ENCODE assay signal across 13 mouse cellular contexts in genomic region chr6:87653904-87654638, GRCm38 (mm10). TPM values are rescaled to one million over a fixed set of nuclear protein-coding genes. Genes with fewer than 3 reads are reported as not detected.
DNase-seq lines count a peak whose midpoint lies in the region; ATAC-seq and TF ChIP-seq lines count a peak whose summit lies in the region.
"Had no signal": no experiment of that assay in that cellular context is flagged by ENCODE, and none has a peak within 500 bp of the region (broad histone marks: within the 10 kb centered on the region; RNA-seq: fewer than 3 reads in every experiment).

No protein-coding gene starts in this region.

- H3K27ac ChIP-seq in testis, adult 2 months (ENCODE audit: control insufficient read depth, insufficient read depth, low read depth, low read length) = 0 out of 2 replicates have a peak overlapping the region, but pooled peaks have one; percentile 13
- H3K27ac ChIP-seq in hindbrain, embryonic 13.5 days = no peak overlapping the region
- H3K27ac ChIP-seq in cerebellum, adult 2 months (ENCODE audit: insufficient read depth, low read length) = no peak overlapping the region
- H3K27ac ChIP-seq: forebrain, embryonic 10.5 days; limb, embryonic 12.5 days; macrophage; neural tube, embryonic 15.5 days had no signal

- no peaks in the 10 kb centered on the region for H3K4me1 ChIP-seq in testis, adult 2 months (ENCODE audit: control insufficient read depth, insufficient read depth, low read length)
- H3K4me1 ChIP-seq in hindbrain, embryonic 13.5 days (replicated peaks) = no peaks in the 10 kb centered on the region
- no peaks in the 10 kb centered on the region for H3K4me1 ChIP-seq in cerebellum, adult 2 months (ENCODE audit: control insufficient read depth, insufficient read depth, low read length)
- H3K4me1 ChIP-seq: forebrain, embryonic 10.5 days; limb, embryonic 12.5 days; neural tube, embryonic 15.5 days had no signal

- H3K9ac ChIP-seq in hindbrain, embryonic 13.5 days = no peak overlapping the region
- H3K9ac ChIP-seq: limb, embryonic 12.5 days; neural tube, embryonic 15.5 days had no signal

- peak overlapping the region; percentile 77 for H3K4me2 ChIP-seq in myocyte (ENCODE audit: low read depth)
- no peak overlapping the region for H3K4me2 ChIP-seq in hindbrain, embryonic 13.5 days
- H3K4me2 ChIP-seq: limb, embryonic 12.5 days; neural tube, embryonic 15.5 days had no signal

- no peak for TF ChIP-seq CTCF in testis, adult 2 months (IDR thresholded peaks at IDR 0.05; ENCODE audit: control insufficient read depth, insufficient read depth, insufficient replicate concordance, low read depth, low read length)
- no peak for TF ChIP-seq CTCF in cerebellum, adult 2 months (IDR thresholded peaks at IDR 0.05; ENCODE audit: borderline replicate concordance, insufficient read depth, low read depth, low read length)

- no peak overlapping the region for H3K4me3 ChIP-seq in testis, adult 2 months (ENCODE audit: control insufficient read depth, low read depth, low read length)
- no peak overlapping the region for H3K4me3 ChIP-seq in myocyte
- H3K4me3 ChIP-seq in hindbrain, embryonic 13.5 days = no peak overlapping the region
- no peak overlapping the region for H3K4me3 ChIP-seq in cerebellum, adult 2 months (replicated peaks; ENCODE audit: insufficient read depth, low read depth, low read length)
- H3K4me3 ChIP-seq: forebrain, embryonic 10.5 days; limb, embryonic 12.5 days; neural tube, embryonic 15.5 days had no signal

- intact Hi-C loops in heart, postnatal 36 days (cut with DNase I) = no loop called here

- no peak for TF ChIP-seq POLR2A in testis, adult 2 months (IDR thresholded peaks at IDR 0.05; ENCODE audit: control insufficient read depth, low read depth, low read length)
- no peak for TF ChIP-seq POLR2A in myocyte (IDR thresholded peaks at IDR 0.05; ENCODE audit: insufficient read length, low read depth)
- no peak for TF ChIP-seq POLR2A in cerebellum, adult 2 months (IDR thresholded peaks at IDR 0.05; ENCODE audit: borderline replicate concordance, insufficient read depth, low read length)

- H3K27me3 ChIP-seq in testis, adult 2 months (ENCODE audit: control insufficient read depth, insufficient read depth, low read length) = no peaks in the 10 kb centered on the region
- no peaks in the 10 kb centered on the region for H3K27me3 ChIP-seq in myocyte (ENCODE audit: control insufficient read depth, insufficient read depth, insufficient read length)
- H3K27me3 ChIP-seq in hindbrain, embryonic 13.5 days = no peaks in the 10 kb centered on the region
- no peaks in the 10 kb centered on the region for H3K27me3 ChIP-seq in cerebellum, adult 2 months (ENCODE audit: control insufficient read depth, insufficient read depth, low read length)
- H3K27me3 ChIP-seq: limb, embryonic 12.5 days; neural tube, embryonic 15.5 days had no signal

- H3K9me3 ChIP-seq in hindbrain, embryonic 13.5 days = no peaks in the 10 kb centered on the region
- H3K9me3 ChIP-seq: forebrain, embryonic 10.5 days; limb, embryonic 12.5 days; neural tube, embryonic 15.5 days had no signal

- H3ac ChIP-seq in myocyte (ENCODE audit: control insufficient read depth, insufficient read length) = no peak overlapping the region

- no peaks in the 10 kb centered on the region for H3K79me2 ChIP-seq in myocyte (ENCODE audit: control insufficient read depth, insufficient read depth)

- no peak for ATAC-seq in hindbrain, embryonic 13.5 days (ENCODE audit: low FRiP score)

- H3K36me3 ChIP-seq in testis, adult 2 months (ENCODE audit: control insufficient read depth, insufficient read depth, low read length) = no peaks in the 10 kb centered on the region; the same call in 1 of the 2 replicates
- H3K36me3 ChIP-seq in myocyte (ENCODE audit: control insufficient read depth, insufficient read depth) = no peaks in the 10 kb centered on the region
- H3K36me3 ChIP-seq in hindbrain, embryonic 13.5 days = peaks cover 16% of the 10 kb centered on the region

- 86% methylated on average over 8 of the region's 8 CpGs for WGBS in hindbrain, embryonic 13.5 days
- WGBS in cerebellum, adult 2 months = 68% methylated on average over 8 of the region's 8 CpGs

- DNase-seq in heart, adult 18-20 months = peak; percentile 4 to 8
- no peak for DNase-seq in heart, postnatal 36 days
- DNase-seq in testis, postnatal 14 days (ENCODE audit: low spot score) = no peak
- peak; percentile 53 for DNase-seq in NIH3T3 (ENCODE audit: low read depth)
- DNase-seq in cerebellum, adult 2 months = no peak
- DNase-seq: lung, adult 18-20 months had no signal

TF ChIP-seq in myocyte, 11 proteins besides CTCF, POLR2A, EP300 and RAD21:
- TF ChIP-seq MYOD1 (IDR thresholded peaks at IDR 0.05; ENCODE audit: control insufficient read depth in 1 of 3, insufficient read length in 2 of 3, low read depth in 2 of 3) = peak in 1 of 3 experiments; percentile 25
- TF ChIP-seq POLR2AphosphoS2 (IDR thresholded peaks at IDR 0.05; ENCODE audit: insufficient read length, low read depth) = no peak

RNA-seq across cellular contexts. Expression of gene Aplf, which starts 17.9 kb away (rescaled TPM):
- 1 to 10 TPM; 2.2 to 3.0 TPM for total RNA-seq in heart, adult 18-20 months (2021)
- 1 to 10 TPM; 2.3 to 3.4 TPM for total RNA-seq in heart, postnatal 36 days (2021)
- 3.3 and 3.8 TPM in 2 replicates for polyA plus RNA-seq in testis, adult 2 months (2012; rRNA removed)
- 4.1 TPM for polyA plus RNA-seq in myocyte (2012; fragmentation: generic; extraction: Trizol)
- polyA plus RNA-seq in hindbrain, embryonic 13.5 days (2015; fragmentation: Nextera tagmentation; extraction: Ambion mirVana) = 9.9 and 10.0 TPM in 2 replicates
- 4.6 and 5.0 TPM in 2 replicates for polyA plus RNA-seq in cerebellum, adult 2 months (2012; rRNA removed)

Comparison
In these comparisons a context has a peak if more than half of its experiments do, and no peak if none do; other contexts are left out.
1. DNase-seq: peak in heart, adult 18-20 months (2 of 2) and NIH3T3 (single experiment); none in heart, postnatal 36 days (0 of 2), testis, postnatal 14 days (single experiment) and cerebellum, adult 2 months (0 of 2).